Mouse (Mus musculus): ENCODE measurements around the gene Sirt7. TPM values are rescaled to one million over a fixed set of nuclear protein-coding genes. Genes with fewer than 3 reads are reported as not detected.
A peak's percentile ranks its signal among the peaks of the same experiment; 100 is the strongest.

The Sirt7 gene
- 78.6 and 107 TPM in 2 replicates for polyA plus RNA-seq (2012; rRNA removed)

DNA sequence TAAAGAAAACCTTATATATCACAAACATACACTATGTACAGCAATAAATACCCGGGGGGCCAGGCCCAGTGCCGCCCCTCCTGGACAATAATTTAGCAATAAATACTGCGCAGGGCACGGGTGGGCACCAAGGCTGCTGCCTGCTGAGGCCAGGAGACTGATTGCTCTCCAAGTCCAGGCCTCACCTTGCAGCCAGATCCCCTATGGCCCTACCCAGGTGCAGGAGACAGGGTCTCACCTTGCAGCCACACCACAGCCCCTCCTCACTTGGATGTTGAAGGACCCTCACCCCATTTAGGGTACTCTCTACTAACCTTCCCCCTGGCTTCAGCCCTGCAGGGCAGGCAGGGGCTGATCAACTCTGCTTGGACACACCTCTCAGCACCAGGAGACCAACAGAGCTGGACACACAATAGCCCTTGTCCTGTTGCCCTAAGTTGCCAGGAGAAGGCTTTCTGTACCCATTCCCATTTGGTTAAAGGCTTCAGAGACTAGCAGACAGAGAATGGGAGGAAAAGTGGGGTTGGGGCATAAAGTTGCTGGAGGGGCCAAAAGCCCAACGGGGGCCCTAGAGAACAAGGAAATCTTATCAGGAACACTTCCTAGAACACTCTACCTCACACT, at the start of gene Sirt7:
TSS of gene Sirt7 (minus strand) at position 89 of the 624 bp plus-strand sequence.
- DNase-seq (ENCODE audit: low spot score), result peak; percentile 19

- DNase-seq (ENCODE audit: low spot score), result no peak
Observed at GRCm38 (mm10) chr11:120673594-120674122, 48.6 kb upstream of the Sirt7 start.

DNA sequence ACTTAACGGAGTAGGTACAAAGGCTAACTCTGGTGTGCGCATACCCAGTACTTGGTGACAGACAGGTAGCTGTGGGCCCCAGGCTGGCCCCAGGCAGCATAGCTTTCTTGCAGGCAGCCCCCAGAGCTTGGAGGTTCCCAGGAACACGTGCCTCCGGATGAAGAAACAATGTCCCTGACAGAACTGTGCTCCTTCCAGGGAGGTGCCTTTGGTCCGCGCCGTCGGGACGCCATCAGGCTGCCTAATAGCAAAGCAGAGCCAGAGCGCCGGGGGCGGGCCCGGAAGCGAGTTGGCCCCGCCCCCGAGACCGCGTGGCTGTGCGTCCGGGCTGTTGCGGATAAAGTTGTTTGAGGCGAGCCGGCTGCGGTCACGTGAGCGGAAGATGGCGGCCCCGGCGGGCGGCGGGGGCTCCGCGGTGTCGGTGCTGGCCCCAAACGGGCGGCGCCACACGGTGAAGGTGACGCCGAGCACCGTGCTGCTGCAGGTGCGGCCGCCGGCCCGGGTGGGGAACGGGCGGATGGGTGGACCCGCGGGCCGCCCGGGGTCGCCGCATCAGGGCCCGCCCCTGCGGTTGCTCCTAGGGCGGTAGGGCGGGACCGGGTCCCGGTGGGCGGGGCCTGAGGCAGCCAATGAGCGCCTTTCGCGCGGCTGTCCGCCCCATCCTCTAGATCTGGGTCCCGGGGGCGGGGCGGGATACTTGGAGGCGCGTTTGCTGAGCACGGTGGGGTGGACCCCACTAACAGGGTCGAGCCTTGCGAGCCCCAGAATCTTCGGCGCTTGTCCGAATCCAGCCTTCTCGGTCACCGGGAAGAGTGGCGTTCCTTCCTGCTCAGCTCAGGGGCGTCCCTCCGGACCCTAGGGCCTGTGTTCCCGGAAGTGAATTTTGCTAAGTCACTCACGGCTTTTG, 47.9 kb upstream of the Sirt7 start, which contains the start of gene Aspscr1:
TSS of gene Aspscr1 (plus strand) at position 287 of the 907 bp plus-strand sequence.
- peak; percentile 97 for DNase-seq (ENCODE audit: low spot score)

DNA sequence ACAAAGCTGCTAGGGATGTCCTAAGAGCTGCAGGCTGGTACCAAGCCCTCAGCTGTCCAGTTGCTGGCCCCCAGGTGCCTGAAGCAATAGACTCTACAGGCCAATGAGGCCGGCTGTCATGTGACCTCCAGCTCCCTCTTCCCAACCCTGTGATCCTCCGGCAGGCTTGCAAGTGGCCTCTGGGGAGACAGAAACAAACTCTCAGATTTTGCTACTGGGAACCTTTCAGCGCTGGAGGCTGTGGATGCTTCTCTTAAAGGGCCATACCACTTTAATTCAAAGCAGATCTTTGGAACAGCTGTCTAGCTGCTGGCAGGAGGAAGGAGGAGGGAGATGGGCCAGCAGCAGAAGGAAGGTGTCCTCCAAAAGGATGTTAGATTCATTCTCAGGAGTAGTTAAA, 41.6 kb upstream of the Sirt7 start:
- no peak for DNase-seq (ENCODE audit: low spot score)

DNA sequence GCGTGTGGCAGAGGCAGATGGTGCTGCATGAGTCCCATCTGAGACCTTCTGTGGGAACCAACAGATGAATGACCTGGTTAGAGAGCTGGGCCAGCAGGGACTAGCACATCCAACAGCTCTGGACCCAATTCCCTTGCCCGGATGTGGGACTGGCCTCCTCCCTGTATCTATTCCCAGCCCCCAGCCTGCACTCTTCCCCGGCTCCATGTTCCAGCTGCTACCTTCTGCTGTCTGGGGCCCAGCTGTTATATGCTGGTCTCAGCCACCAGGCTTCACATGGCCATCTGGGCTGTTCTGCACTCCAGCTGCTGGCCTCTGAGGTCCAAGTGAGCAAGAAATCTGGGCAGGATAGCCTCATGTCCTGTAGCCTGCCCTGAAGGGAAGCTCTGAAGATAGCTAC, 40.4 kb upstream of the Sirt7 start:
- DNase-seq (ENCODE audit: low spot score), result no peak

GRCm38 (mm10) chr11:120663714-120664113, 38.7 kb upstream of the Sirt7 start:
- no peak for DNase-seq (ENCODE audit: low spot score)

DNA sequence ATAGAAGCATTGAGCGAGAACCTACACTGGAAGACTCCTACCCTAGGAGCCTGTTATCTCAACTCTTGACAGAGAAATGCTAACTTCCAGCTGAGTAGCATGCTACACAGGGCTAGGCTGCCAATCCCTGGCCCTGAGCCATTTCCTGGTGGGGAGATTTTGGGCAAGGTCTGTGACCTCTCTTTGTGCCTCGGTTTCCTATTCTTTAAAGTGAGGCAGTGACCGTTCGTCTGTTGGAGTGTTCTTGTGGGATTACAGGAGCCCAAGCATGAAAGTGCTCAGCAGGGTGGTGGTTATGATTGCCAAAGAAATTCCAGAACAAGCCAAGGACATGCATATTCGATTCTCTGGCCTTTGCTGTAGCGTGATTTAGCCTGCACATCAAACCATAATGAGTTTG, 37.7 kb upstream of the Sirt7 start:
- DNase-seq (ENCODE audit: low spot score), result no peak

DNA sequence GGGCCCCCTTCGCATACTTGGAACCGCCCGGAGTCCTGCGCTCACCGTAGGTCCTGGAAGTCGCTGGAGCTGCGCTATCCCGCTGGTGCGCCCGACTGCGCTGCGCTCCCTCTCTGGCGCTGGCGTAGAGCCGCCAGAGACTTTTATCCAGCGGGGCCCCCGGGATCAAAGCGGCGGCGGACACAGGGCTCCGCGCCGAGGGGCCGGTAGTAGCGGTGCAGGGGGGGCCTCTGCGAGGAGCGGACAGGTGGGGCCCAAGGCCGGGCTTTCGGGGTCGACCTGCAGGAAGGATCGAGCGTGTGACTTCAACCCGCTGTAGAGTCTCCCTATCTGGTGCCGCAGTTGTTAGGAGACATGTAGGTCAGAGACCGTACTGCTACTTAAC, 36.0 kb upstream of the Sirt7 start, which contains the start of gene Notum:
TSS of gene Notum (minus strand) at position 100 of the 385 bp plus-strand sequence.
- DNase-seq (ENCODE audit: low spot score), result no peak

- no peak for DNase-seq (ENCODE audit: low spot score)
Observed at GRCm38 (mm10) chr11:120660301-120661075, 35.4 kb upstream of the Sirt7 start.

- DNase-seq (ENCODE audit: low spot score), result no peak
Observed at GRCm38 (mm10) chr11:120659509-120660300, 34.7 kb upstream of the Sirt7 start.

- peak; percentile 66 for DNase-seq (ENCODE audit: low spot score)
Observed at GRCm38 (mm10) chr11:120658876-120659410, 33.9 kb upstream of the Sirt7 start.

DNA sequence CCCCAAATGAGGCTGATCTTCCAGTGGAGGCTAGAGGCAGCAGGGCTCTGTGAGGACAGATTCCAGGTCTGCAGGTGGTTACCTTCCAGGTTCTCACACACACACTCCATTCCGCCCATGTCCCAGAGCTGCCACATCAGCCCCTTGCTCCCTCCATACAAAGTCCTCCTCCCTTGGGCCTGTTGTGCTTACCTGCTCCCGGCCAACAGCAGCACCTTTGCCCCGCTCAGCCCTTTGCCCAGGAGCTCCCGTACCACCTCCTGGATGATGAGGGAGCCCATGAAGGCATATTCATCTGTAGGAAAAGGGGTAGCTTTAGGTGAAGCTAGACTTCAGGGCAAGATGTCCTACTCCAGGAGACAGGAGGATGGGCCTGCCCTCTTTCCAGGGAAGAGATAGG, 32.3 kb upstream of the Sirt7 start:
- DNase-seq (ENCODE audit: low spot score), result no peak

DNA sequence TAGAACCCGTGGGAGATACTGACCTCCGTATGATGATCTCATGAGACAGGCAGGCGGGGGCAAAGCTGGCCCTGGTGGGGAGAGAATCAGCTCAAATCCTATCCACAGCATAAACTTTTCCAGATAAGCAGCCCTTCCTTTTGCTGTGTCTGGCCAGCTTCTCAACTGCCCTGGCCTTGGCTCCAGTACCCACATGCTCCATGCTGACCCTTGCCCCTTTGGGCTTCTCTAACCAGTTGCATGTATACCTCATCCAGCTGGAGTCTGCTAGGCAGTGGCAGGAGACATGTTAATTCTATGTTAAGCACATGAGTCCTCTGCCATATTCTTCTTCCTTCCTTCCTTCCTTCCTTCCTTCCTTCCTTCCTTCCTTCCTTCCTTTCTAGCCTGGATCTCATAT, 29.7 kb upstream of the Sirt7 start:
- no peak for DNase-seq (ENCODE audit: low spot score)

- no peak for DNase-seq (ENCODE audit: low spot score)
Observed at GRCm38 (mm10) chr11:120651872-120652271, 26.8 kb upstream of the Sirt7 start.

GRCm38 (mm10) chr11:120648001-120648476, 23.0 kb upstream of the Sirt7 start, which contains the start of gene Myadml2:
Gene Myadml2, minus strand, starts transcription at chr11:120648158.
- no peak for DNase-seq (ENCODE audit: low spot score)

DNA sequence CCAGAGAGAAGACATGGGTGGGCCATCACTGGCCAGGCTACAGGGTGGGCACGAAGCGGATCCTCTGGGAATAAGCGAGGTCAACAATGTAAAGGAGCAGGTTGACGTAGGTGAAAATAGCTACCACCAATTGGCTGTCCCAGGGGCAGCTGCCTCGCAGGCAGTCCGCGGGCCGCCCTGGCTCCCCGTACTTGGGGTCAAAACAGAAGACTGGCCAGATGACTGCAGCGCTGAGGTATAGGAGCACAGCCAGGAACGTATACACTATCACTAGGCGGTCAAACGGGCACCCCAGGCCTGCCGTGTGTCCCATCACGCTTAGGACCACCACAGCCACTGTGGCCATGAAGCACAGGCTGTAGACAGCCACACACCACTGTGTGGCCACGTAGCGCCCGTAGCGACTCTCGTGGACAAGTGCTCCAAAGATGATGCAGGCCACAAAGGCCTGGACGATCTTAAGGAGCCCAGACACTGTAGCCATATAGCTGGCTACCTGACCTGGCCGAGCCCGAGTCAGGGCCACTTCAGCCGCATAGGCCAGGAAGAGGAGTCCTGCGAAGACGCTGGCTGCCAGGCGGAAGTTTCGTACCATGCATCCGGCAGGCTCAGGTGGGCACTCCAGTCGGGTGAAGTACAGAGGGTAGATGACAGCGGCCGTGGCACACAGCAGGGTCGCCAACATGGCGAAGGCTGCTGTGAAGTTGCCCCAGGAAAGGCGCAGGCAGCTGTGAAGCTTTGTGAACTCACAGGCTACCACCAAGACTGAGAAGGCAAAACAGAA, 22.2 kb upstream of the Sirt7 start:
- no peak for DNase-seq (ENCODE audit: low spot score)

DNA sequence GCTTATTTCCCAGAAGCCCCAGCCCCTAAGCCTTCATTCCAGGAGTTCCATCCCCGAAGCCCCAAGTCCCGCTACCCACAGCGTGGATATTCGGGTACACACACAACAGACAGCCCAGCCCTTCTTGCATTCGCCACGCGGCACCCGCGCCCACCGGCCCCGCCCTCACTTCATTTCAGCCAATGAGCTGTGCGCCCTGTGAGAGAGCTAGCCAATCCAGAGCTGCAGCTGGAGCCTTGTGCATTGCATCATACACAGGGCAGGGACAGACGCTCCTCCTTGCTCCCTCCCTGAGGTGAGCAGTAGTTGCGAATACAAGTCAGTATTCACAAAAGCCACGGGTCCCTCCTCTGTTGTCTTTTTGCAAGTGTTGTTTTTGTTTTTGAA, 18.6 kb upstream of the Sirt7 start, which contains the start of gene Pycr1:
TSS of gene Pycr1 (minus strand) at position 169 of the 387 bp plus-strand sequence.
- DNase-seq (ENCODE audit: low spot score), result peak; percentile 85

GRCm38 (mm10) chr11:120642939-120643600, 18.0 kb upstream of the Sirt7 start:
- no peak for DNase-seq (ENCODE audit: low spot score)

GRCm38 (mm10) chr11:120641869-120642268, 16.8 kb upstream of the Sirt7 start:
- DNase-seq (ENCODE audit: low spot score), result no peak
